ENCODE assay signal across 18 mouse cellular contexts in the genomic region with DNA sequence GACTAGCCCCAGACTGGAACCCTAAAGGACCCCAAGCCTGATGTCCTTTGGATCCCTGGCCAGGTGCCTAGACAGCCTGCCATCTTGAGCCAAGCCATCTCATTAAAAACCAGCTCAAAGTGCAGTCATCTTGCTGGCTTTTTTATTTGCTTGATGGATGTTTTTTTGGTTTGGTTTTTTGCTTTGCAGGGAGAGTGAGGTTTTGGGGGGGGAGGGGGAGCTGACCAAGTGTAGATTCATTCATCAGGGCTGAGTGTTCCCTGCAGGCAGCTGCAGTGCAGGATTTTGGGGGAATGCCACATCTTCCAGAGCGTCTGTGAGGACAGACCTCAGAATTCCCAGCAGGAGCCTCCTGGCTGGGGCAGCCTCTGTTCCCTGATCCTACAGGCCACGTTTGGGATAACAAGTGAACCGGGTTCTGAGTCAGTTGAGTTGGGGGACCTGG. TPM values are rescaled to one million over a fixed set of nuclear protein-coding genes. Genes with fewer than 3 reads are reported as not detected.
A peak's percentile ranks its signal among the peaks of the same experiment; 100 is the strongest.
DNase-seq lines count a peak whose midpoint lies in the region; ATAC-seq and TF ChIP-seq lines count a peak whose summit lies in the region.
"Had no signal": no experiment of that assay in that cellular context is flagged by ENCODE, and none has a peak within 500 bp of the region (broad histone marks: within the 10 kb centered on the region; RNA-seq: fewer than 3 reads in every experiment).

No protein-coding gene starts in this region.

- no peak for ATAC-seq in intestine, postnatal 0 days
- ATAC-seq in intestine, embryonic 16.5 days: no peak
- no peak for ATAC-seq in lung, embryonic 14.5 days (ENCODE audit: insufficient read depth)
- ATAC-seq: activated CD4-positive, CD25-positive, alpha-beta regulatory T cell, adult 4 months; liver, postnatal 0 days; midbrain, embryonic 13.5 days had no signal

- H3K4me3 ChIP-seq in intestine, postnatal 0 days (ENCODE audit: low read depth, low read length): no peak overlapping the region
- no peak overlapping the region for H3K4me3 ChIP-seq in intestine, embryonic 16.5 days (ENCODE audit: low read length)
- no peak overlapping the region for H3K4me3 ChIP-seq in lung, embryonic 14.5 days (ENCODE audit: low read depth, low read length)
- H3K4me3 ChIP-seq: embryonic facial prominence, embryonic 13.5 days; heart, embryonic 13.5 days; limb, embryonic 12.5 days; midbrain, embryonic 13.5 days had no signal

- H3K9ac ChIP-seq in intestine, postnatal 0 days (ENCODE audit: low read depth, low read length): no peak overlapping the region
- H3K9ac ChIP-seq in intestine, embryonic 16.5 days (ENCODE audit: low read depth, low read length): no peak overlapping the region
- no peak overlapping the region for H3K9ac ChIP-seq in lung, embryonic 14.5 days
- H3K9ac ChIP-seq: embryonic facial prominence, embryonic 13.5 days; heart, embryonic 13.5 days; limb, embryonic 12.5 days; liver, postnatal 0 days; midbrain, embryonic 13.5 days had no signal

- H3K9me3 ChIP-seq in intestine, postnatal 0 days (ENCODE audit: control insufficient read depth): no peaks in the 10 kb centered on the region
- no peaks in the 10 kb centered on the region for H3K9me3 ChIP-seq in intestine, embryonic 16.5 days (ENCODE audit: control insufficient read depth, low read length)
- no peaks in the 10 kb centered on the region for H3K9me3 ChIP-seq in lung, embryonic 14.5 days (ENCODE audit: low read depth, low read length)
- H3K9me3 ChIP-seq: embryonic facial prominence, embryonic 13.5 days; heart, embryonic 13.5 days; limb, embryonic 12.5 days; midbrain, embryonic 13.5 days had no signal

- H3K27me3 ChIP-seq in intestine, postnatal 0 days (replicated peaks; ENCODE audit: control insufficient read depth, insufficient read depth, low read length): peaks cover 23% of the 10 kb centered on the region
- H3K27me3 ChIP-seq in intestine, embryonic 16.5 days (replicated peaks; ENCODE audit: control insufficient read depth, insufficient read depth, low read length): peaks cover 15% of the 10 kb centered on the region
- H3K27me3 ChIP-seq in lung, embryonic 14.5 days (ENCODE audit: insufficient read depth, low read length): peaks cover 17% of the 10 kb centered on the region

- 19% methylated on average over 3 of the region's 3 CpGs for WGBS in intestine, postnatal 0 days
- 17% methylated on average over 3 of the region's 3 CpGs for WGBS in intestine, embryonic 16.5 days
- 13% methylated on average over 3 of the region's 3 CpGs for WGBS in lung, embryonic 14.5 days

- peak; percentile 26 for DNase-seq in lung, embryonic 14.5 days
- DNase-seq in lung, postnatal 25 days (ENCODE audit: low spot score): no peak
- DNase-seq in adipocyte (ENCODE audit: low spot score): peak; percentile 59
- DNase-seq in kidney, postnatal 4 days: peak; percentile 32 to 60
- no peak for DNase-seq in adrenal gland, postnatal 10 days
- no peak for DNase-seq in testis, postnatal 10 days (ENCODE audit: low spot score)
- DNase-seq: liver, postnatal 0 days; right cerebral cortex, postnatal 25 days; thymus, adult 18-20 months had no signal

- no peaks in the 10 kb centered on the region for H3K4me1 ChIP-seq in intestine, postnatal 0 days (replicated peaks; ENCODE audit: control insufficient read depth, insufficient read depth, low read length)
- H3K4me1 ChIP-seq in intestine, embryonic 16.5 days (ENCODE audit: control insufficient read depth, insufficient read depth, low read length): peaks cover 10% of the 10 kb centered on the region
- no peaks in the 10 kb centered on the region for H3K4me1 ChIP-seq in lung, embryonic 14.5 days (ENCODE audit: insufficient read depth)

- TF ChIP-seq CTCF in intestine, postnatal 0 days (IDR thresholded peaks at IDR 0.05; ENCODE audit: low read depth): peak; percentile 21; the same call in 1 of the 2 replicates
- TF ChIP-seq CTCF in lung, embryonic 14.5 days (IDR thresholded peaks at IDR 0.05; ENCODE audit: low read depth): peak; percentile 27; the same call in 1 of the 2 replicates

- H3K36me3 ChIP-seq in intestine, postnatal 0 days (ENCODE audit: control insufficient read depth, insufficient read depth): peaks cover 35% of the 10 kb centered on the region
- peaks cover 37% of the 10 kb centered on the region for H3K36me3 ChIP-seq in intestine, embryonic 16.5 days (ENCODE audit: control insufficient read depth, insufficient read depth, low read length)
- H3K36me3 ChIP-seq in lung, embryonic 14.5 days (ENCODE audit: insufficient read depth): peaks cover 45% of the 10 kb centered on the region

- H3K4me2 ChIP-seq in intestine, postnatal 0 days (replicated peaks; ENCODE audit: low read depth): no peak overlapping the region
- no peak overlapping the region for H3K4me2 ChIP-seq in intestine, embryonic 16.5 days (ENCODE audit: low read depth, low read length)
- no peak overlapping the region for H3K4me2 ChIP-seq in lung, embryonic 14.5 days
- H3K4me2 ChIP-seq: embryonic facial prominence, embryonic 13.5 days; heart, embryonic 13.5 days; limb, embryonic 12.5 days; midbrain, embryonic 13.5 days had no signal

- H3K27ac ChIP-seq in intestine, postnatal 0 days (ENCODE audit: low read depth, low read length): no peak overlapping the region
- H3K27ac ChIP-seq in intestine, embryonic 16.5 days (ENCODE audit: low read length): no peak overlapping the region
- H3K27ac ChIP-seq in lung, embryonic 14.5 days (ENCODE audit: low read depth): no peak overlapping the region
- H3K27ac ChIP-seq: embryonic facial prominence, embryonic 13.5 days; heart, embryonic 13.5 days; limb, embryonic 12.5 days; midbrain, embryonic 13.5 days had no signal

RNA-seq across cellular contexts. Expression of a gene that starts 1.4 kb away (rescaled TPM):
- 0.08 and 0.17 TPM in 2 replicates for polyA plus RNA-seq in intestine, postnatal 0 days (2015; fragmentation: Nextera tagmentation; extraction: Ambion mirVana)
- 0.15 and 0.16 TPM in 2 replicates for polyA plus RNA-seq in intestine, embryonic 16.5 days (2015; fragmentation: Nextera tagmentation; extraction: Ambion mirVana)
- polyA plus RNA-seq in lung, embryonic 14.5 days (2014; fragmentation: Nextera tagmentation; extraction: Ambion mirVana): 0.30 and 0.41 TPM in 2 replicates
- under 1 TPM; 0.27 to 0.36 TPM for total RNA-seq in adrenal gland, postnatal 10 days (2021)
- total RNA-seq: common myeloid progenitor, adult 5-6 weeks; hematopoietic stem cell, adult 5-6 weeks had no signal
- polyA plus RNA-seq: activated CD4-positive, CD25-positive, alpha-beta regulatory T cell, adult 4 months had no signal

RNA-seq across cellular contexts. Expression of a gene that starts 9.2 kb away (rescaled TPM):
- polyA plus RNA-seq in intestine, postnatal 0 days (2015; fragmentation: Nextera tagmentation; extraction: Ambion mirVana): 41.9 and 44.0 TPM in 2 replicates
- 86.2 and 96.6 TPM in 2 replicates for polyA plus RNA-seq in intestine, embryonic 16.5 days (2015; fragmentation: Nextera tagmentation; extraction: Ambion mirVana)
- polyA plus RNA-seq in lung, embryonic 14.5 days (2014; fragmentation: Nextera tagmentation; extraction: Ambion mirVana): 113 and 124 TPM in 2 replicates
- total RNA-seq in adrenal gland, postnatal 10 days (2021): 10 to 100 TPM; 32.4 to 34.9 TPM

RNA-seq across cellular contexts. Expression of a gene that starts 15.0 kb away (rescaled TPM):
- 24.7 and 25.3 TPM in 2 replicates for polyA plus RNA-seq in intestine, postnatal 0 days (2015; fragmentation: Nextera tagmentation; extraction: Ambion mirVana)
- 7.0 and 9.7 TPM in 2 replicates for polyA plus RNA-seq in intestine, embryonic 16.5 days (2015; fragmentation: Nextera tagmentation; extraction: Ambion mirVana)
- polyA plus RNA-seq in lung, embryonic 14.5 days (2014; fragmentation: Nextera tagmentation; extraction: Ambion mirVana): 19.3 and 23.4 TPM in 2 replicates
- 100 to 1,000 TPM; 143 to 146 TPM for total RNA-seq in adrenal gland, postnatal 10 days (2021)

RNA-seq across cellular contexts. Expression of a gene that starts 19.2 kb away (rescaled TPM):
- 109 and 117 TPM in 2 replicates for polyA plus RNA-seq in intestine, postnatal 0 days (2015; fragmentation: Nextera tagmentation; extraction: Ambion mirVana)
- 226 and 245 TPM in 2 replicates for polyA plus RNA-seq in intestine, embryonic 16.5 days (2015; fragmentation: Nextera tagmentation; extraction: Ambion mirVana)
- 354 and 364 TPM in 2 replicates for polyA plus RNA-seq in lung, embryonic 14.5 days (2014; fragmentation: Nextera tagmentation; extraction: Ambion mirVana)
- 10 to 100 TPM; 46.8 to 57.8 TPM for total RNA-seq in adrenal gland, postnatal 10 days (2021)

RNA-seq across cellular contexts. Expression of a gene that starts 27.1 kb away (rescaled TPM):
- 2.2 and 2.5 TPM in 2 replicates for polyA plus RNA-seq in intestine, postnatal 0 days (2015; fragmentation: Nextera tagmentation; extraction: Ambion mirVana)
- 3.3 and 3.4 TPM in 2 replicates for polyA plus RNA-seq in intestine, embryonic 16.5 days (2015; fragmentation: Nextera tagmentation; extraction: Ambion mirVana)
- 3.0 and 3.5 TPM in 2 replicates for polyA plus RNA-seq in lung, embryonic 14.5 days (2014; fragmentation: Nextera tagmentation; extraction: Ambion mirVana)
- total RNA-seq in adrenal gland, postnatal 10 days (2021): 10 to 100 TPM; 16.0 to 19.8 TPM

Comparison
In these comparisons a context has a peak if more than half of its experiments do, and no peak if none do; other contexts are left out.
1. DNase-seq: peak in lung, embryonic 14.5 days (single experiment), adipocyte (single experiment) and kidney, postnatal 4 days (2 of 2); none in lung, postnatal 25 days (single experiment), adrenal gland, postnatal 10 days (single experiment) and testis, postnatal 10 days (single experiment).